28 mouse cellular contexts compared by ENCODE assay signal in genomic region chr16:9944836-9945235, GRCm38 (mm10). TPM values are rescaled to one million over a fixed set of nuclear protein-coding genes. Genes with fewer than 3 reads are reported as not detected.
A peak's percentile ranks its signal among the peaks of the same experiment; 100 is the strongest.
DNase-seq lines count a peak whose midpoint lies in the region; ATAC-seq and TF ChIP-seq lines count a peak whose summit lies in the region.
"Had no signal": no experiment of that assay in that cellular context is flagged by ENCODE, and none has a peak within 500 bp of the region (broad histone marks: within the 10 kb centered on the region; RNA-seq: fewer than 3 reads in every experiment).

No protein-coding gene starts in this region.

- no peaks in the 10 kb centered on the region; the same call in 1 of the 2 replicates for H3K4me1 ChIP-seq in kidney, adult 2 months (ENCODE audit: control insufficient read depth, insufficient read depth, low read length)
- no peaks in the 10 kb centered on the region for H3K4me1 ChIP-seq in kidney, embryonic 14.5 days (ENCODE audit: control insufficient read depth, insufficient read depth, low read length)
- H3K4me1 ChIP-seq in kidney, embryonic 15.5 days = no peaks in the 10 kb centered on the region
- H3K4me1 ChIP-seq: forebrain, embryonic 10.5 days; forebrain, embryonic 13.5 days; heart, embryonic 12.5 days; heart, embryonic 15.5 days; hindbrain, embryonic 10.5 days; hindbrain, embryonic 13.5 days had no signal

- H3K36me3 ChIP-seq in kidney, adult 2 months (ENCODE audit: control insufficient read depth, insufficient read depth, low read length) = no peaks in the 10 kb centered on the region
- H3K36me3 ChIP-seq in kidney, embryonic 14.5 days (ENCODE audit: control insufficient read depth, insufficient read depth, low read length) = no peaks in the 10 kb centered on the region
- H3K36me3 ChIP-seq in kidney, embryonic 15.5 days = no peaks in the 10 kb centered on the region
- H3K36me3 ChIP-seq: forebrain, embryonic 10.5 days; G1E; heart, embryonic 12.5 days; heart, embryonic 15.5 days; hindbrain, embryonic 10.5 days; hindbrain, embryonic 13.5 days had no signal

- H3K9ac ChIP-seq in kidney, embryonic 14.5 days (ENCODE audit: low read depth, low read length) = no peak overlapping the region
- no peak overlapping the region for H3K9ac ChIP-seq in kidney, embryonic 15.5 days
- H3K9ac ChIP-seq: forebrain, embryonic 13.5 days; heart, embryonic 12.5 days; heart, embryonic 15.5 days; hindbrain, embryonic 13.5 days had no signal

- ATAC-seq in kidney, embryonic 14.5 days (ENCODE audit: low FRiP score, low TSS enrichment) = no peak
- no peak for ATAC-seq in kidney, embryonic 15.5 days (replicated peaks; ENCODE audit: low FRiP score)
- ATAC-seq: forebrain, embryonic 13.5 days; forebrain, embryonic 16.5 days; Patski had no signal

- DNase-seq in kidney, adult 2 months = peak; percentile 63
- DNase-seq in kidney, postnatal 10 days = peak; percentile 34
- no peak for DNase-seq in left cerebral cortex, adult 2 months (ENCODE audit: extremely low spot score in 1 of 2, low spot score in 2 of 2)
- DNase-seq in left cerebral cortex, postnatal 10 days (ENCODE audit: extremely low spot score in 1 of 2, low spot score in 2 of 2) = no peak
- DNase-seq in lung, postnatal 36 days = no peak
- DNase-seq: adrenal gland, postnatal 10 days; adrenal gland, postnatal 36 days; B cell, adult 2 months; cerebellum, adult 18-20 months; cerebellum, adult 9-10 months; cerebellum, postnatal 14 days; gastrocnemius, postnatal 10 days; gastrocnemius, postnatal 36 days; heart, postnatal 10 days; heart, postnatal 36 days had no signal

- TF ChIP-seq CTCF in kidney, adult 2 months (conservative IDR thresholded peaks at IDR 0.05; ENCODE audit: insufficient read depth, insufficient read length, low read depth, low read length) = no peak
- TF ChIP-seq CTCF in left cerebral cortex, adult 2 months (IDR thresholded peaks at IDR 0.05) = no peak

- H3K27me3 ChIP-seq in kidney, adult 2 months (replicated peaks; ENCODE audit: control insufficient read depth, insufficient read depth, low read length) = no peaks in the 10 kb centered on the region
- no peaks in the 10 kb centered on the region for H3K27me3 ChIP-seq in kidney, embryonic 14.5 days (ENCODE audit: control insufficient read depth, insufficient read depth, low read length)
- no peaks in the 10 kb centered on the region for H3K27me3 ChIP-seq in kidney, embryonic 15.5 days
- H3K27me3 ChIP-seq: forebrain, embryonic 13.5 days; heart, embryonic 12.5 days; heart, embryonic 15.5 days; hindbrain, embryonic 13.5 days had no signal

- WGBS in kidney, adult 2 months = 43% methylated on average over 5 of the region's 5 CpGs
- WGBS in kidney, embryonic 14.5 days = 71% methylated on average over 5 of the region's 5 CpGs
- WGBS in kidney, embryonic 15.5 days = 68% methylated on average over 5 of the region's 5 CpGs

- no peak for TF ChIP-seq POLR2A in kidney, adult 2 months (IDR thresholded peaks at IDR 0.05; ENCODE audit: low read depth, low read length)

- H3K4me2 ChIP-seq in kidney, embryonic 14.5 days (replicated peaks; ENCODE audit: low read depth, low read length) = no peak overlapping the region
- no peak overlapping the region for H3K4me2 ChIP-seq in kidney, embryonic 15.5 days
- H3K4me2 ChIP-seq: forebrain, embryonic 13.5 days; heart, embryonic 12.5 days; heart, embryonic 15.5 days; hindbrain, embryonic 13.5 days had no signal

- H3K9me3 ChIP-seq in kidney, embryonic 14.5 days (ENCODE audit: control insufficient read depth, low read length) = no peaks in the 10 kb centered on the region
- no peaks in the 10 kb centered on the region for H3K9me3 ChIP-seq in kidney, embryonic 15.5 days (replicated peaks)
- H3K9me3 ChIP-seq: forebrain, embryonic 10.5 days; forebrain, embryonic 13.5 days; G1E; heart, embryonic 12.5 days; heart, embryonic 15.5 days; hindbrain, embryonic 10.5 days; hindbrain, embryonic 13.5 days had no signal

- H3K27ac ChIP-seq in kidney, adult 2 months (ENCODE audit: insufficient read depth, low read depth, low read length) = no peak overlapping the region
- H3K27ac ChIP-seq in kidney, embryonic 14.5 days (ENCODE audit: low read depth, low read length) = no peak overlapping the region
- H3K27ac ChIP-seq in kidney, embryonic 15.5 days = no peak overlapping the region
- H3K27ac ChIP-seq in left cerebral cortex, adult 2 months = peak overlapping the region; percentile 40; the same call in 1 of the 2 replicates
- H3K27ac ChIP-seq: forebrain, embryonic 10.5 days; forebrain, embryonic 13.5 days; heart, embryonic 15.5 days; hindbrain, embryonic 10.5 days; hindbrain, embryonic 13.5 days had no signal

- no peak overlapping the region for H3K4me3 ChIP-seq in kidney, adult 2 months (ENCODE audit: insufficient read depth, low read depth, low read length)
- H3K4me3 ChIP-seq in kidney, embryonic 14.5 days (ENCODE audit: low read length) = no peak overlapping the region
- H3K4me3 ChIP-seq in kidney, embryonic 15.5 days (replicated peaks) = no peak overlapping the region
- no peak overlapping the region for H3K4me3 ChIP-seq in left cerebral cortex, adult 2 months
- H3K4me3 ChIP-seq: forebrain, embryonic 10.5 days; forebrain, embryonic 13.5 days; heart, embryonic 12.5 days; heart, embryonic 15.5 days; hindbrain, embryonic 10.5 days; hindbrain, embryonic 13.5 days had no signal

- intact Hi-C loops in left cerebral cortex, adult 2 months (cut with DNase I) = no loop called here
- intact Hi-C loops in left cerebral cortex, postnatal 10 days (cut with DNase I) = no loop called here

RNA-seq across cellular contexts. Expression of gene Grin2a, which starts 50.5 kb away (rescaled TPM):
- polyA plus RNA-seq in kidney, adult 2 months (2012; rRNA removed) = not detected in 2 replicates
- polyA plus RNA-seq in kidney, embryonic 14.5 days (2014; fragmentation: Nextera tagmentation; extraction: Ambion mirVana) = 0.16 and 0.42 TPM in 2 replicates
- 0.24 and 0.44 TPM in 2 replicates for polyA plus RNA-seq in kidney, embryonic 15.5 days (2015; fragmentation: Nextera tagmentation; extraction: Ambion mirVana)
- total RNA-seq in left cerebral cortex, adult 2 months (2021) = 100 to 1,000 TPM; 274 to 277 TPM
- total RNA-seq in left cerebral cortex, postnatal 10 days (2021) = 100 to 1,000 TPM; 129 to 130 TPM
- total RNA-seq: CH12.LX; gastrocnemius, postnatal 36 days; granulocyte monocyte progenitor cell, adult 5-6 weeks had no signal
- polyA plus RNA-seq: G1E had no signal

Comparison
In these comparisons a context has a peak if more than half of its experiments do, and no peak if none do; other contexts are left out.
1. DNase-seq: peak in kidney, adult 2 months (single experiment) and kidney, postnatal 10 days (single experiment); none in left cerebral cortex, adult 2 months (0 of 2), left cerebral cortex, postnatal 10 days (0 of 2) and lung, postnatal 36 days (single experiment).